Mouse (Mus musculus) frontal cortex, postnatal 25 days (tissue): ENCODE results near the gene Wwp2.
"Not testable (repeated sequence)": the region's sequence is repeated elsewhere in the genome, so short reads cannot be mapped to it uniquely, and the experiment has no call there.

ENCODE experiments used
- DNase-seq, 2 experiments: peaks; one replicate each; pipeline ENCODE4 v3.0.0; 2022; ENCODE audit warnings: low spot score in 2 of 2

Gene Wwp2

DNA sequence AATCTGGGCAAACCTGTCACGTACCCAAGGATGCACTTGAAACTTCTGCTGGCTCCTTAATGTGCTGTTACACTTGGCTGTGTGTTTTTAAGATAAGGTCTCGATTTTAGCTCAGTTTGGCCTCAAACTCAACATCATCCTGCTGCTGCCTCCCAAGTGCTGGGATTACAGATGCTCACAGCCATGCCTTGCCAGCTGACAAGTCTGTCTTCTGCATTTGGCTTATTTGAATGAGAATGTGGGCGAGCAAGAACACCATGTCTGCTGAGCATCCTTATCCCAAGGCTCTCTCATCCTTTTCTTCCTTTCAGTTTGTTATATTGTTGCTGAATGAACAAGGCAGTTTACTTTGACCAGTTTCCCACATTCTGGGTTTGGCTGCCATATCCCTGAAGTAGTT is 39.4 kb downstream of the Wwp2 start:
- DNase-seq = no peak

DNA sequence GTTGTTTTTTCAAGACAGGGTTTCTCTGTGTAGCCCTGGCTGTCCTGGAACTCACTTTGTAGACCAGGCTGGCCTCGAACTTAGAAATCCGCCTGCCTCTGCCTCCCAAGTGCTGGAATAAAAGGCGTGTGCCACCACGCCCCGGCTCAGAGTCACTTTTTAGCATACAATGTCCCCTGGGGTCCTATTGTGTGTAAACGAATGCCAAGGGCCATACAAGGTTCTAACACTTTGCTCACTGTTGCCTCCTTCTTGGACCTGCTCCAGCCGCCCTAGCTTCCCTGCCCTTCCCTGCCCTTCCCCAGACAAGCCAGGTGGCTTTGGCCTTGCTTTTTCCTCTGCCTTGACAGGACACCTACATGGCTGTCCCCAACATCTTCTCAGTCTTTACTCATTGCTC is 40.6 kb downstream of the Wwp2 start:
- not testable (repeated sequence) for DNase-seq

DNA sequence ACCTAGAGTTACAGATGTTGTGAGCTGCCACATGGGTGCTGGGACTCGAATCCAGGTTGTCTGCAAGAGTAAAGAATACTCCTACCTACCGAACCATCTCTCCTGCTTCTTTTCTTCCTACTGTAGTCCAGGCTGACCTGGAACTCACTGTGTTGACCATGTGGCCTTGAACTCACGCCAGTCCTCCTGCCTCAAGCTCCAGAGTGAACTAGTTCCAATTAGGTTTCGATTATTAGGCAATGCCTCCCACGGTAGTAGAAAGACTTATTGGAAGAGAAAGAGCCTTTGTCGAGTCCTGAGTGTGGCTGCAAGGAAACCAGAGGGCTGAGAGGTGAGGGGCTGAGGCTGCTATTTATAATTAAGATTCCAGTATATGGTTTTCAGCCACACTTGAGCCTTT is 42.6 kb downstream of the Wwp2 start:
- DNase-seq = no peak

DNA sequence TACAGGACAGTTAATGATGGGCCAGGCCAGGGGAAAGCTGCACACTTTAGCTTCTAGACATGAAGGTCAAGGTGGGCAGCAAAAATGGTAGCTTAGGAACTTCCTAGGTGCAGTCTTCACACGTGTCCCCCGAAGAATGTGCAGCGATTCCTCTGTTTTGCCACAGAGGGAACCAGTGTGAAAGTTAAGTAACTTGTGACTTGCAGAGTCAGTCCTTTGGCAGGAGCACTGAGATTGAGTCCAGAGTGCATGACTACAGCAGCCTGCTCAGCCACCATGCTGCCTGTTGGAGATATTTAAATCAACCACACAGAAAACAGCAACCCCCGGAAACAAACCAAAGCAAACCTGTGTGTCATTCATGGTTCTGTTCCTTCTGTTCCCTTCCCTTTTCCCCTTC is 44.3 kb downstream of the Wwp2 start:
- DNase-seq = no peak

DNA sequence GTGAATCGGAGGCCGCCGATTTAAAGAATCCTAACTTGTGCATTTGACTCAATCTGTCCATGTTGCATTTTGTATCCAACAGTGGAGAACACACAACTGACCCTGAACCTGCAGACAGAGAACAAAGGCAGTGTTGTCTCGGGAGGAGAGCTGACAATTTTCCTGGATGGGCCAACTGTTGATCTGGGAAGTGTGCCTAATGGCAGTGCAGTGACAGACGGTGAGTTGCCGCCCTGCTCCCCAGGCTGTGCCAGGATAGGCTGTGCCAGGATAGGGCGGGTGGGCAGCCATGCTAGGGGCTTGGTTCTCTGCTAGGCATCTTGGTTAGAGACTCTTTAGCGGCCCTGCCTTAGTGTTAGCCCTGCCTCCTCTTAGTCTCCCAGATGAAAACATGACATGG is 47.1 kb downstream of the Wwp2 start:
- no peak for DNase-seq

DNA sequence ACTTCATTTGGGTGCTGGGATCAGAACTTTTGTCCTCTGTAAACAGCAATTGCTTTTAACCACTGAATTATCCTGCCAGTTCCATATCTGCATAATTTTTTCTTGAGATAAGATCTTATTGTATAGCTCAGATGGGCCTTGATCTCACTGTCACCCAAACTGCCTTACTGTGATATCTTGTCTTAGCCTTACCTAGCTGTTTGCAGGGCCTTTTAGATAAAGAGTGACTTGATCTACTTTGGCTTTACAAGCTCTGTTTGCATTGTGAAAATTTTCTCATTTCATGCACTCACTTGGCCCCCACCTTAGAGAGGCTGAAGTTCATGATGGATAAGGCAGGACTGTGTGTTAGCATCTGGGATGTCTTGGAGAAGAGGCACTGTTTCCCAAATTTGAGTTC is 48.8 kb downstream of the Wwp2 start:
- no peak for DNase-seq

DNA sequence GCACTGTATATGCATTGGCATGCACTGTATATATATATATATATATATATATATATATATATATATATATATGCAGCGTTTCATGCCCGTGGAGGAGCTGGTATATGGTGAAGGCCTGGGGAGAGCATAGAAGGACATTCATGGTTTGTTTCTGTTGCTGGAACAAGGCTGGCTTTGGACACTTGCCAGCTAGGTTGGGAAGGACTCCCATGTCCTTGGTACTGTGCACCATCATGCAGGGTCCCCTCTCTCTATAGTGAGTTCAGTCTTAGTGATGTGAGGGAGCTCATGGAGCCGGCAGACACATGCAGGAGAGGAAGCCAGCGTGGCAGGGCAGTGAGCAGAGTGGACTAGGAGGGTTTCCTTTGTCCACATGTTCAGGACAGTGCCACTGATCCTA is 52.4 kb downstream of the Wwp2 start:
- DNase-seq = no peak

DNA sequence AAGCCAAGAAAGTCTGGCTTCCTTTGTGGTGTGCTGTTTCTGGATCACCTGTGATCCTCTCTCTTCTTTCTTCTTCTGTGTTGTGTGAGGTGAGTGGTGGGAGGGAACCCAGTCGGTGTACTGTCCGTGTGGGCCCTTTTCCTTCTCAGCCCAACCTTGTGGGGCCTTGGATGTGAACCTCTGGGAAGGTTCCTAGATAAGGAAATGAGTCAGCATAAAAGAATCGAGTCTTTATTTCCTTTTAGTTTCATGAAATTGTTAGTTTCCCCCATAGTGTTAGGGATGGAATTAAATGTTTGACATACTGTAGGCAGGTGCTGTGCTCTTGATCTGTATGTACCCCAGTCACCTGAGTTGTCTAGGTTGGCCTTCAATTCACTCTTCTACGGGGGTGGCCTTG is 52.9 kb downstream of the Wwp2 start:
- DNase-seq = no peak

DNA sequence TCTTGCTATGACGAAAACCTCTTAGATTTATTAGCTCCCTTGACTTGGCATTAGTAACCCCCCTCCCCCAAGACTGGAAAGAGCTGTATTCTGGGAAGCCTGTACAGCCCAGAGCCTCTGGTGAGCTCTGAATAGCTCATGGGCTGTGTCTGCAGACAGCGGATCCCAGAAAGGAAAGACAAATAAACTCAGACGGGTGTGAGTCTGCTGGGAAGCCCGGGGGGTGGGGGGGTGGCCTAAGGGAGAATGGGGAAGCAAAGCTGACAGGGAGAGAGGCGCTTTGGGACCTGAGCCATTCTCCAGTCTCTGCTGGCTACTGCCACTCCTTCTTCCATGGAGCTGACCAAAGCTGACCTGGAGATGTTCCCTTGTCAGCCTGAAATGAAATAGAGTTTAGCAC is 53.8 kb downstream of the Wwp2 start:
- no peak for DNase-seq

DNA sequence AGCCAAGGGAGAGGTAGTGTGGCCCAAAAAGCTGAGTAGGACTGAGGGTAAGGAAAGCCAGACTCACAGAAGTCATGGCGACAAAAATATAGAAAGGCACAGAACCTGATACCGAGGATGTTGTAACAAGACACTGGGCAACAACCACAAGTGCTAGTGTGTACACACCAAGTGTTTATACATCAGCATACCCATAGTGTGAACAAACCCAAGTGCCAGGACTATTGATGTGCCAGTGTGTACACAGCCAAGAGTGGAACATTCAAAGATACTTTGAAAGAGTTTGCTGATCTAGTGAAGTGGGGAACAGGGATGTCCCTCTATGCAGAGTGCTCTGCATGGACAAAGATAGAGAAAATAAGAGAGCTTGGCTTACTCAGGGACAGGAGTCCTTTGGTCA is 54.5 kb downstream of the Wwp2 start:
- DNase-seq = no peak

DNA sequence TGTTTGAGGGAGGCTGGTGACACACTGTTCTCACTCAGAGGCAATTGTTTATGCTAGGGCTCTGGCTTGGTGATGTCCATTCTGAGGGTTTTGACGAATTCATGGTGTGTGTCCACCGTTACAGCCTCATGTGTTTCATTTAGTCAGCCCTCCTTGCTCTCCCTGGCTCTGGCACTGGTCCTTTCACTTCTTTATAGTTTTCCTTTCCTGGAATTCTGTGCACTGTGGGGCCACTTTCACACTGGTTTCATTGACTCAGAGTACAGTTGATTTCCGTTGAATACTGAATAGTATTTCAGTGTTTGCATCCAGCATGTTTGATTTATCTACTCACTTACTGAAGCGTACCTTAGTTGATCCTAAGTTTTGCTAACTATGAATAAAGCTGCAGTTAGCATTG is 55.0 kb downstream of the Wwp2 start:
- DNase-seq = no peak

DNA sequence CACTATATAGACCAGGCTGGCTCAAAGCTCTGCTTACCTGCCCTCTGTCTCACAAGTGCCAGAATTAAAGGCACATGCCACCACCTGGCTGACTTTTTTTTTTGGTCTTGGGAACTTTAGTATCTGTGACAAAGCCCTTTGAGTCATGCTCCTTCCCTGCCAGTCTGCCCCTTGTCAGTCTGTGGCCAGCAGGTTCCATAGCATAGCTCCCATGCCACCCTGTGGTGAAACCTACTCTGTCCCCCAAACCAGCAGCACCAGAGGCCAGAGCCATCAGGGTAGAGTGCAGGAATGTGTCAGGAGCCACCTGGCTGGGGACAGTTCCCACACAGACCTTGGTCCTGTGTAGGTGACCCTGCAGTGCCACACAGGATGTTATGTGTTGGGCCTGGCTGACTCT is 55.7 kb downstream of the Wwp2 start:
- no peak for DNase-seq

DNA sequence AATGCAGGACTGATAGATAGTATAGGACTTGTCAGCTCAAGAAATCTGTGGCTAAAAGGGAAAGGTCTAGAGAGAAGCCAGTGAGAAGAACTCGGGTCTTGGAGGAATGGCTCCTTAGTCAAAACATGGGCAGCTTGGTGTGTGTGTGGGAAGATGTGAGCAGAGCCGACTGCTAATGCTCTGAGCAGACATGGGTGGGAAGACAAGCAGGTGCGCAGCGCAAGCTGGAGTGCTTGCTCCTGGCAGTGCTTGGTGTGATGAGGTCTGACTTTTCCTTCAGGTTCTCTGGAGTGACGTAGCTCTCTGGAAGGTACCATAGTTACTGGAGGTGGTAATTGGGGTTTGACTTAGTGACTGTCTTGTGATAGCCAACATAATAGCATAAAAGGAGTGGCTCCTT is 56.6 kb downstream of the Wwp2 start:
- DNase-seq = peak in 1 of 2 experiments; percentile 21

DNA sequence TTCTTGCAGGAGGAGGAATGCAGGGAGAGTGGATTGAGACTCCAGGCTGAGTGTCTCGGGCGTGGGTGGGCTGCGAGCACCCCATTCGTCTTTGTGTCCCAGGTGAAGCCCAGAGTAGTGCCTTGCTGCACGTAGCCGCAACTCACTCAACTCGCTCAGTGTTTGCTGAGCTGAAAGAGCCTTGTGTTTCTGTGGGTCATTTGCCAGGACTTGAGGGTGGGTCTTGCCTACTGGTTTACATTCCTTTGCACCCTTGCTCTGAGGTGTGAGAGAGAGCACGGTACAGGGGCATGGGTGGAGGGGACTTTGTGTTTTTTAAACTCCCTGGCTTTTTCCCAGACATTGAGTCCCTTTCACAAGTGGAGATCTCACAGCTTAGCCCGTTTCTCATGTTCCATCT is 59.3 kb downstream of the Wwp2 start:
- no peak for DNase-seq

DNA sequence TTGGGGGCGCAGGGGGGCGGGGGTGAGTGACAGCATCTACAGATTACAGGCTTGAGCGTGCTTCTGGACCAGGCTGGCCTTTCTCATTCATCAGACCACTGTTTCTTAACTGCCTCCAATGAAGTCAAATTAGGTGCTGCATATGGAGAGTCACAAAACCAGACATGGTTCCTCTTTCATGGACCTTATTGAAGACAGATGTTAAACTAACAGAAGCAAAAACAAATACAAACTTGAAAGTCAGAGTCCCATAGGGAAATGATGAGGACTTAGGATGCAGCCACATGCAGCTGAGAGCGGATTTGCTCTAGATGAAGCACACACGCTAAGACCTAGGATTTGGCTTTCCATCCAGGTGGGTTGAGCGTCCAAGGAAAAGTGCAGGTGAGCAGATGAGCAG is 61.5 kb downstream of the Wwp2 start:
- no peak for DNase-seq

DNA sequence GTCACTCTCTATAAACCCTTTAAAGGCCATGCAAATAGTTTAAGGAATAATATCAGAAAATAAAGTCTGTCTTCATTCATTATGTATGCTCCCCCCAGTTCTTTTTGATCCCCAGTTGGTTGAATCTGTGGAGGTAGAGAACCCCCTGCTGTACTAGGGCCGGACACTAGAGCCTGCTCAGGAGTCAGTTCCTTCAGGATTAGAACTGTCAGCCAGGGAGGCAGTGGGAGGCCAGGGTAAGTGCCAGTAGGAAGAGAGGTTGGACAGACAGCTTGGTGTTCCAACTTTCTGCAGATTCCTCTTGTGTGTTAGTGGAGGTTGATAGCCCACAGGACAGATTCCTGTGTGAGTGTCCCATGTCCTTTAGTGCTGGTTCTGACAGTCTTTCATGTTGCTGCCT is 62.2 kb downstream of the Wwp2 start:
- DNase-seq = no peak

DNA sequence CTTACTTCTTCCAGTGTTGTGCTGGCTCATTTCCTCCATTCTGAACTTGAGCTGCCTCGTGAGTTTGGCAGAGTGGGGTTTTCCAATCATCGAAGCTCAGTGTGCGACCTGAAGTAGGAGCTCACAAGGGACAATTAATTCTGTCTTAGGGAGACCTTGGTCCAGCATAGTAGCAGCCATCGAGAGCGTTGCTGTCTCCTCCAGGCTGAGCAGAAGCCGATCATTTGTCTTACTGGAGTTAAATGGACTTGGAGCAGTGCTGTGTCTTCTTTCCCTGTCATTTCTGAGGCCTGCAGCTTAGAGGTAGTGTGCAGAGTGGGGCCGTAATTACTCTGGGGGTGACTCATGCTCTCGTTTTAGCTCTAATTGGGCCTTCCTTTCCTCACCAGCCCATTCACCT is 62.6 kb downstream of the Wwp2 start:
- peak in 1 of 2 experiments; percentile 12 for DNase-seq

DNA sequence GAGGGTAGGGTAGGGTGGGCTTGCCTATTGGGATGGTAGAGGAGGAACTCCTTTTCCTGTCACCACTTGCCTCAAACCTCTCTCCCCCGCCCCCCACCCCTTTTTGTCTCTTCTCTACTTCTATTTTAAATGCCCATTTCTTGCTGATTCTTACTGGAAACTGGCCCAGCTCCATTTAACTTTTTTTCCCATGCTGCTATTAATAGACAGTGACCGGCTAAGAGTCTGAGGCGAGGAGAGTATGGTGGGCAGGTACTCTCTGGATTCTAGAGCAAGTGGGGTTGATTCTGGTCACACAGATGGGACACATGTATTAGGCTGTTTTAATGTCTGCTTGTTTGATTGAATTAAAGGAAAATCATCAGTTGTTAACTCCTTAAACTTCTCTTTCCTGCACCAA is 63.4 kb downstream of the Wwp2 start:
- no peak for DNase-seq

DNA sequence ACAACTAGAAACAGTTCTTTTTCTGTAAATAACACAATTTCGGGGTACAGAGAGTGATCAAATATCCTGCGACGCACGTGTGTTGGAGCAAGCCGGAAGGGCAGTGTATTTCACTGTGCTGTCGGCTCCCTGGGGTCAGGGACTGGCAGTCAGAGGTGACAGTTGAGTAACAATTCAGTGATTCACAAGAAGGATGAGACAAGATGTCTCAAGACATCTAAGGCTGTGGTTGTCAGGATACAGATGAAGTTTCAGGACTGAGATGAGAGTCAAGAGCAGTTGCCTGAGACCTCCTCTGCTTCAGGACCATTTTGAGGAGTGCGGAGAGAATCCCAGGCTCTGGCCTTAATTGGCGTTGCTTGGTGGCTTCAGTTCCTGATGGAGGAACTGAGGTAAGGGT is 66.2 kb downstream of the Wwp2 start:
- no peak for DNase-seq

DNA sequence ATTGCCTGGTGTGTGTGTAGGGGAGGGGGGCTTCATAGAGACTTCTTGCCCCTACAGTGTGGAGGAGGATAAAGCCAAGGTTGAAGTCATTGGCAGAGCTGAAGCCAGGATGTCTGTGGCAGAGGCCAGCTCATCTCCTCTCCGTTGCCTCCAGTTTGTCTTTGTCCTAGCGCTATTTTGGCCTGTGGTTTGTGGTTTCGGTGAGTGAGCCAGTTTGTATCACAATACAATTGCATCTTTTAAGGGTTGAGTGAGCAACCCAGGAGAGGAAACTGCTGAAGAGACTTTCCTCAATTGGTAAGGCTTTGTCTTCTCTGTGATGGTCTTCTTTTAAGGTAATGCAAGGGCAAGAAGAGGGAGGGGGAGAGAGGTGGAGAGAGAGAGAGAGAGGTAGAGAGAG is 66.8 kb downstream of the Wwp2 start:
- no peak for DNase-seq

DNA sequence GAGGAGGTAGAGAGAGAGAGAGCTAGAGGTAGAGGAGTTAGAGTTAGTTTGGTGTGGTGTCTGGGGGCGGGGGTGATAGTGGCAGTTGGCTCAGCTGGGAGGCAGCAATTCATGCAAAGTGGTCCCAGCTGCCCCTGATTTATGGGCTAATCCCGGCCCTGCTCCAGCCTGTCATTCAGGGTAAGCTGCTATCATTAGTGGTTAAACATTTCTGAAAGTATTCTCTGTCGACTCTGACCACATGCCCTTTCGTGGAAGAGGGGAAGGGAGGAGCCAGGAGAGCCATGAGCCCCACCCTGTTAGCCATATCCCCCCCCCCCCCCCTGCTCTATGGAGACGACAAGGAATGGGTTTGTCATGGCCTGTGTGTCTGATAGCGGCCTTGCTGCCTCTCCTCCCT is 67.2 kb downstream of the Wwp2 start:
- no peak for DNase-seq

DNA sequence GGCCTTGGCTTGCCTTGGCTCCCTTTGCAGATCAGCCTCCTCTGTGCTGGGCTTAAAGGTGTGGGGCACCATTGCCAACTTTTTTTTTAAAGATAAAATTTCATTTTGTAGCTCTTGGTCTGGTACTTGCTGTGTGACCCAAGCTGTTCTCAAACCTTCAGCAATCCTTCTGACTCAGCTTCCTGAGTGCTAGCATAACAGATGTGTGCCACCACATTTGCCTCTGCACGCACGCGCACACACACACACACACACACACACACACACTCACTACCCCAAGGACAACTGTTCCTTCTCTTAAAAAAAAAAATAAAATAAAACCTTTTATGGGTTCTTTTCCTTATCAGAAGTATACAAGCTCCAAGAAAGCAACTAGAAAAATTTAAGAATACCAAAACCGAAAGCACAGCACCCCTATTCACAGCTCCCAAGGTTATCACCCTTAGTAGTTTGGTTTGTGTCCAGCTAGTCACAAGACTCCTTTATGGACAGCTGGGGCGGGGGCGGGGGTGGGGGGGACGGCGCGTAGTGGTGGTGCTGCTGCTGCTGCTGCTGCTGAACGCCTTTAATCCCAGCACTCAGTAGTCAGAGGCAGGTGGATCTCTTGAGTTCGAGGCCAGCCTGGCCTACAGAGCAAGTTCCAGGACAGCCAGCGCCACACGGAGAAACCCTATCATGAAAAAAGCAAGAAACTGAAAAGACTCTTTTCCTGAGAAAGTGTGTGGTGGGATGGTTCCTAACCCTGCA is 68.2 kb downstream of the Wwp2 start:
- DNase-seq = no peak

DNA sequence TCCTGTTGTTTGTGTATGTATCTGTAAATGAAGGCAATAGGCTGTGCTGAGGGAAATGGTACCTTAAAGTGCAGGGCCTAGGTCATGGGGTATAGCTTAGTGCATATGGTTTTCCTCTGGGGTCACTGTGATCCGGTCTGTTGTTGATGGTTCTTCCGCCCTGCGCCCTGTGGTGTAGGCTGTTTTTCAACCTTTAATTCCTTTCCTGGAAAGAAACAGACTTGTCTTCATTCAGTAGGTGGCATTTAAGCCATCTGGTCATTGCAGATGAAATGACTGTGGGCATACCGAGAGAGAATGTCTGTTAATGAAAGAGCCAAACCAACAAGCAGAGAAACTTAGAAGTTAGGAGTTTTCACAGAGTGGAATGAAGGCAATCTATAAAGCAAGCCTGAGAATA is 69.1 kb downstream of the Wwp2 start:
- no peak for DNase-seq

DNA sequence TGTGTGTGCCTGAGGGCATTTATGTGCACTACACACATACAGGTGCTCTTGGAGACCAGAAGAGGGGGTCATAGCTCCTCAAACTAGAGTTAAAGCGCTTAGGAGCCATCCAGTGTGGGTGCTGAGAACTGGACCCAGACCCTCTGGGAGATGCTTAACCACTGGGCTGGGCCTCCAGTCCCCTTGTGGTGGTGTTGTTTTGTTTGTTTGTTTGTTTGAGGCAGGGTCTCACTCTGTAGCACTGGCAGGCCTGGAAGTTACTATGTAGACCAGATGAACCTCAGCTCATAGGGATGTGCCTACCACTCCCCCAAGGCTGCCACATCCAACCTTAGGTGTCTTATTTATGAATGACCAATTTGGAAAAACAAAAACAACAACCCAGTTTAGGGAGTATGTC is 70.9 kb downstream of the Wwp2 start:
- DNase-seq = no peak
